Mouse (Mus musculus) ES-CJ7 (cell line): ENCODE measurements around the gene Zfp90.
A peak's percentile ranks its signal among the peaks of the same experiment; 100 is the strongest.

Experiments used
- DNase-seq: peaks from one replicate; pipeline ENCODE4 v3.0.0; 2011; ENCODE audit warnings: low read depth, low spot score

Zfp90 gene

DNA sequence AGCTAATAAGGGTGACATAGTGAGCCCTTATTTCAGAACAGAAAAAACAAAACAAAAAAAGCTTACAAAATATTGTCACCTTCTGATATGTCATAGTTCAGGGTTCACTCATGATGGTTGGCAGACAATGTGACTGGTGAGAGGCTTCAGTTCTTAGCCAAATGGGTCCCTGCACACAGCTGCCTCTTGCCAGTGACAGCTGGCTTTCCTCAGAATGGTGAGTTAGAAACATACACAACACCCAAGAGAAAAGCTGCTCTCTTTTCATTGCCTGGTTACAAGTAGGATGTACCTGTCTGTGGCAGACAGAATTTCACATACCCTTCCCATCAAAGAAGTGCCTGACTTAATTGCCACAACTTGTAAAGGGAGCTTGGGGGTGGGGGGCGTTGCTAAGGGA is 18.5 kb downstream of the Zfp90 start:
- DNase-seq = no peak

- no peak for DNase-seq
Observed at GRCm38 (mm10) chr8:106437781-106438180, 22.7 kb downstream of the Zfp90 start.

DNA sequence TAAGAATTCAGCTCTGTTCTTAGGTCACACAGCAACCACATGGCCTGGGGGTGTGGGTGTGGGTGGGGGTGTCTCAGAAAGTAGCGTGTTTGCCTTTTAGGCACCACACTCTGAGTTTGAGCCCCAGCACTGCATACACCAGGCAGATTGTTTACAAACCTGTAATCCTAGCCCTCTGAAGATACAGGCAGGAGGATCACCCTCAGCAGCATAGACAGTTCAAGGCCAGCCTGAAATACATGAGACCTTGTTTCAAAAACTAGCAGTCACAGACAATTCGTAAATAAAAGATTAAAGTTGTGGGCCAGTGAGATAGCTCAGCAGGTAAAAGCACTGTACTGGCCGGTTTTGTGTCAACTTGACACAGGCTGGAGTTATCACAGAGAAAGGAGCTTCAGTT is 25.0 kb downstream of the Zfp90 start:
- DNase-seq = no peak

DNA sequence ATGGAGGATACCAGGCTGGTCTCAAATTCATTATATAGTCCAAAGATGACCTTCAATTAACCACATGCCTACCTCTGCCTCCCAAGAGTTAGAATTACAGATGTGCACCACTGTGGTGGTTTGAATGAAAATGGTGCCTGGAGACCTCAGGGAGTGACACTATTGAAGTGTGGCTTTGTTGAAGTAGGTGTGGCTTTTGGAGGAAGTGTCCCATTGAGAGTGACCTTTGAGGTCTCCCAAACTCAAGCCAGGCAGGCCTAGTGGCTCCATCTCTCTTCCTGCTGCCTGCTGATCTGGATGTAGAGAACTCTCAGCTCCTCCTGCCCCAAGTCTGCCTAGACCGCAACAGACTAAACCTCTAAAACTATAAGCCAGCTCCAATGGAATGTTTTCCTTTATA is 27.6 kb downstream of the Zfp90 start:
- peak; percentile 78 for DNase-seq

DNA sequence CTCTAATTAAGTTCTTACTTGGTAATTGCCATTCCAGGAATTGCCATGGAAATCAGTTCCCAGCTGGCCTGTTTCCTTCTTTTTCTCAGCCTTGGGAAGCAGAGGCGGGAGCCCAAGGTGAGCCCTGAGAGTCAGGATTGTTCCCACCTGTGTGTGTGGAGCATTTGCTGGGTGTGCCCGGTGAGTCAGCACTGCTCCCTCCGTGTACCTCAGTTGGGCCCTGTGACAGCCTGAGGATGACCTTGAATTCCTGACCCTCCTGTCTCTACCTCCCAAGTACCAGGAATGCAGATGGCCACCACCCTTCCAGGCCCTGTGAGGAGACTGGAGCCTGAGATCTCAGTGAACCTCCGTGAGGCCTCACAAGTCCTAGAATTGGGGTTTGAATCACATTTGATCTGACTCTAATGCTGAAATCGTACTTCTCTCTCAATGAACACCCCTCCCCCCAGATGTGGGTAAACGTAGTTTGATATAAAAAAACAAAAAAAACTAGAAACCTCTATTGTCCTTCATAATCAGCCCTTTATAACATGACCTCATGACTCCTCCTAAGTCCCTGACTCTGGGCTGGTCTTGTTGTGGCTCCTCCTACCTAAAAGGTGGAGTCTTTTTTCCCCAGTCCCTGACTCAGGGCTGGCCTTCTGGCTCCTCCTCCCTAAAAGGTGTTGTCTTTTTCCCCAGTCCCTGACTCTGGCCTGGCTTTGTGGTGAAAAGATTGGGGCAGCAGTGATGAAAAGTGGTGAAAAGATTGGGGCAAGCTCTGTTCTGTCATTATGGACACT is 36.4 kb downstream of the Zfp90 start:
- peak; percentile 99 for DNase-seq

GRCm38 (mm10) chr8:106452701-106453481 is 37.8 kb downstream of the Zfp90 start:
- no peak for DNase-seq

- DNase-seq = peak; percentile 87
Observed at GRCm38 (mm10) chr8:106454036-106454435, 38.9 kb downstream of the Zfp90 start.

- no peak for DNase-seq
Observed at GRCm38 (mm10) chr8:106462131-106462530, 47.0 kb downstream of the Zfp90 start.

- no peak for DNase-seq
Observed at GRCm38 (mm10) chr8:106463795-106464194, 48.7 kb downstream of the Zfp90 start.

- no peak for DNase-seq
Observed at GRCm38 (mm10) chr8:106469485-106469884, 54.4 kb downstream of the Zfp90 start.

- no peak for DNase-seq
Observed at GRCm38 (mm10) chr8:106474001-106474400, 58.9 kb downstream of the Zfp90 start.
